Mouse (Mus musculus): ENCODE measurements at regions not wholly inside any gene's neighbourhood (a gene's known extent, or its start where the extent isn't known, plus 50 kb on each side); places are given as distances from the start of the nearest gene placed in this dataset.
"Not testable (repeated sequence)": the region's sequence is repeated elsewhere in the genome, so short reads cannot be mapped to it uniquely, and the experiment has no call there.

GRCm38 (mm10) chr1:18058211-18058971, 87.3 kb downstream of the Crisp4 start:
- H3K4me1 ChIP-seq: peaks cover 11% of the 10 kb centered on the region
- H3K36me3 ChIP-seq (replicated peaks): no peaks in the 10 kb centered on the region
- under 1% methylated on average over 77 of the region's 77 CpGs for WGBS
- no peak overlapping the region for H3K27ac ChIP-seq
- H3K27me3 ChIP-seq: peaks cover 45% of the 10 kb centered on the region
- H3K4me3 ChIP-seq (replicated peaks): peak overlapping the region; percentile 56
- no peaks in the 10 kb centered on the region for H3K9me3 ChIP-seq
- peak overlapping the region; percentile 61 for H3K9ac ChIP-seq
- peak overlapping the region; percentile 94 for H3K4me2 ChIP-seq
- peak; percentile 82 for ATAC-seq (ENCODE audit: low FRiP score)

GRCm38 (mm10) chr1:18057646-18058210, 88.0 kb downstream of the Crisp4 start:
- Histone ChIP-seq H3K4me1 (peaks cover 11% of the 10 kb centered on the region), H3K4me2 (peak overlapping the region; percentile 94), H3K4me3 (replicated peaks) (peak overlapping the region; percentile 56), H3K27me3 (peaks cover 45% of the 10 kb centered on the region), H3K27ac (no peak overlapping the region), H3K9ac (peak overlapping the region; percentile 61), H3K9me3 (no peaks in the 10 kb centered on the region), H3K36me3 (replicated peaks) (no peaks in the 10 kb centered on the region)
- peak; percentile 51 for ATAC-seq (ENCODE audit: low FRiP score)
- WGBS: under 1% methylated on average over 26 of the region's 26 CpGs

- Histone ChIP-seq H3K27me3 (peaks cover 45% of the 10 kb centered on the region), H3K4me2 (peak overlapping the region; percentile 94), H3K4me3 (replicated peaks) (peak overlapping the region; percentile 56), H3K4me1 (peaks cover 11% of the 10 kb centered on the region)
- WGBS: 5% methylated on average over 11 of the region's 11 CpGs
- not testable (repeated sequence) for H3K36me3 ChIP-seq (replicated peaks); H3K9me3 ChIP-seq; H3K9ac ChIP-seq; ATAC-seq (ENCODE audit: low FRiP score); H3K27ac ChIP-seq
These were observed 88.7 kb downstream of the Crisp4 start for GRCm38 (mm10) chr1:18057003-18057402.

GRCm38 (mm10) chr1:18030226-18030625, 115.5 kb downstream of the Crisp4 start:
- 54% methylated on average over 3 of the region's 3 CpGs for WGBS
- no peaks in the 10 kb centered on the region for H3K27me3 ChIP-seq
- H3K4me2 ChIP-seq: no peak overlapping the region
- H3K4me3 ChIP-seq (replicated peaks): no peak overlapping the region
- H3K27ac ChIP-seq: no peak overlapping the region
- no peaks in the 10 kb centered on the region for H3K36me3 ChIP-seq (replicated peaks)
- H3K9ac ChIP-seq: no peak overlapping the region
- no peaks in the 10 kb centered on the region for H3K9me3 ChIP-seq
- H3K4me1 ChIP-seq: no peaks in the 10 kb centered on the region
- no peak for ATAC-seq (ENCODE audit: low FRiP score)

GRCm38 (mm10) chr1:18012941-18013340, 132.8 kb downstream of the Crisp4 start:
- H3K27ac ChIP-seq; H3K4me1 ChIP-seq; H3K27me3 ChIP-seq; H3K9ac ChIP-seq; H3K4me3 ChIP-seq (replicated peaks); H3K36me3 ChIP-seq (replicated peaks); H3K9me3 ChIP-seq; H3K4me2 ChIP-seq: not testable (repeated sequence)
- ATAC-seq (ENCODE audit: low FRiP score): peak; percentile 39; the same call in 1 of the 2 replicates

GRCm38 (mm10) chr1:17980604-17981003, 165.1 kb downstream of the Crisp4 start:
- no peaks in the 10 kb centered on the region for H3K27me3 ChIP-seq
- peak; percentile 72; the same call in 1 of the 2 replicates for ATAC-seq (ENCODE audit: low FRiP score)

GRCm38 (mm10) chr1:17978086-17978485, 167.6 kb downstream of the Crisp4 start:
- no peak overlapping the region for H3K27ac ChIP-seq
- WGBS: 75% methylated on average over 2 of the region's 2 CpGs
- ATAC-seq (ENCODE audit: low FRiP score): no peak
- no peak overlapping the region for H3K4me2 ChIP-seq
- H3K9ac ChIP-seq: no peak overlapping the region
- no peaks in the 10 kb centered on the region for H3K9me3 ChIP-seq
- no peaks in the 10 kb centered on the region for H3K36me3 ChIP-seq (replicated peaks)
- no peak overlapping the region for H3K4me3 ChIP-seq (replicated peaks)
- H3K27me3 ChIP-seq: no peaks in the 10 kb centered on the region
- H3K4me1 ChIP-seq: no peaks in the 10 kb centered on the region

More at GRCm38 (mm10) chr1:17980604-17981003, 165.1 kb downstream of the Crisp4 start:
- no peak overlapping the region for H3K9ac ChIP-seq
- WGBS: 16% methylated on average over 3 of the region's 3 CpGs
- no peak overlapping the region for H3K4me2 ChIP-seq
- H3K9me3 ChIP-seq: no peaks in the 10 kb centered on the region
- H3K27ac ChIP-seq: no peak overlapping the region
- no peak overlapping the region for H3K4me3 ChIP-seq (replicated peaks)
- H3K36me3 ChIP-seq (replicated peaks): no peaks in the 10 kb centered on the region
- H3K4me1 ChIP-seq: no peaks in the 10 kb centered on the region

GRCm38 (mm10) chr1:17956881-17957280, 188.8 kb downstream of the Crisp4 start:
- H3K9me3 ChIP-seq; H3K4me1 ChIP-seq; H3K9ac ChIP-seq; ATAC-seq (ENCODE audit: low FRiP score); H3K27me3 ChIP-seq; H3K4me3 ChIP-seq (replicated peaks); H3K36me3 ChIP-seq (replicated peaks); H3K27ac ChIP-seq; H3K4me2 ChIP-seq: not testable (repeated sequence)
- 96% methylated on average over 16 of the region's 21 CpGs for WGBS

GRCm38 (mm10) chr1:17932108-17932810, 213.4 kb downstream of the Crisp4 start:
- not testable (repeated sequence) for H3K36me3 ChIP-seq (replicated peaks); H3K9ac ChIP-seq; H3K4me1 ChIP-seq; H3K4me2 ChIP-seq; H3K27ac ChIP-seq; H3K27me3 ChIP-seq; ATAC-seq (ENCODE audit: low FRiP score); H3K4me3 ChIP-seq (replicated peaks); H3K9me3 ChIP-seq
- WGBS: 63% methylated on average over 4 of the region's 4 CpGs

Data from forebrain, embryonic 12.5 days (tissue).